In genomic region chr4:151960513-151960854, GRCm38 (mm10) we compare ENCODE assay signal across 9 mouse cellular contexts. TPM values are rescaled to one million over a fixed set of nuclear protein-coding genes. Genes with fewer than 3 reads are reported as not detected.
DNase-seq lines count a peak whose midpoint lies in the region; ATAC-seq lines count a peak whose summit lies in the region.
"Had no signal": no experiment of that assay in that cellular context is flagged by ENCODE, and none has a peak within 500 bp of the region (broad histone marks: within the 10 kb centered on the region; RNA-seq: fewer than 3 reads in every experiment).

No protein-coding gene starts in this region.

- DNase-seq in heart, postnatal 14 days, result no peak
- DNase-seq in Muller cell, postnatal 12 days (ENCODE audit: inconsistent ontology term), result peak; percentile 6
- no peak for DNase-seq in layer of hippocampus, postnatal 14 days (ENCODE audit: low spot score in 2 of 2)
- no peak for DNase-seq in left cerebral cortex, adult 11 months (ENCODE audit: low spot score)
- DNase-seq in urinary bladder, postnatal 14 days (ENCODE audit: low spot score), result no peak
- DNase-seq: adrenal gland, postnatal 25 days had no signal

- no peaks in the 10 kb centered on the region for H3K27me3 ChIP-seq in heart, embryonic 16.5 days (ENCODE audit: control insufficient read depth, insufficient read depth, low read length)
- H3K27me3 ChIP-seq in intestine, embryonic 15.5 days (replicated peaks), result no peaks in the 10 kb centered on the region

- H3K4me3 ChIP-seq in heart, embryonic 16.5 days (ENCODE audit: low read length), result no peak overlapping the region
- no peak overlapping the region for H3K4me3 ChIP-seq in intestine, embryonic 15.5 days (replicated peaks)

- intact Hi-C loops in heart, postnatal 14 days (cut with DNase I), result no loop called here

- H3K9me3 ChIP-seq in heart, embryonic 16.5 days (replicated peaks; ENCODE audit: control insufficient read depth, low read length), result 0 out of 2 replicates have a peak, but pooled peaks cover 5% of the 10 kb centered on the region
- H3K9me3 ChIP-seq in intestine, embryonic 15.5 days, result no peaks in the 10 kb centered on the region

- H3K9ac ChIP-seq in heart, embryonic 16.5 days (ENCODE audit: low read length), result no peak overlapping the region
- H3K9ac ChIP-seq in intestine, embryonic 15.5 days, result no peak overlapping the region

- 68% methylated on average over 3 of the region's 3 CpGs for WGBS in heart, embryonic 16.5 days
- WGBS in intestine, embryonic 15.5 days, result 68% methylated on average over 3 of the region's 3 CpGs

- H3K4me2 ChIP-seq in heart, embryonic 16.5 days (ENCODE audit: low read depth, low read length), result no peak overlapping the region
- H3K4me2 ChIP-seq in intestine, embryonic 15.5 days (replicated peaks), result no peak overlapping the region

- peaks cover 38% of the 10 kb centered on the region for H3K36me3 ChIP-seq in heart, embryonic 16.5 days (ENCODE audit: control insufficient read depth, insufficient read depth)
- H3K36me3 ChIP-seq in intestine, embryonic 15.5 days, result peaks cover 50% of the 10 kb centered on the region

- no peak overlapping the region for H3K27ac ChIP-seq in heart, embryonic 16.5 days (ENCODE audit: low read length)
- no peak overlapping the region for H3K27ac ChIP-seq in intestine, embryonic 15.5 days

- H3K4me1 ChIP-seq in heart, embryonic 16.5 days (ENCODE audit: control insufficient read depth, insufficient read depth, low read length), result no peaks in the 10 kb centered on the region
- H3K4me1 ChIP-seq in intestine, embryonic 15.5 days (replicated peaks), result no peaks in the 10 kb centered on the region

- peak; percentile 54; the same call in 1 of the 2 replicates for ATAC-seq in heart, embryonic 16.5 days (replicated peaks; ENCODE audit: extremely low read depth, insufficient read depth, low FRiP score)
- ATAC-seq in intestine, embryonic 15.5 days, result peak; percentile 92
- ATAC-seq in megakaryocyte-erythroid progenitor cell, adult 5-6 weeks (replicated peaks; ENCODE audit: low FRiP score, low TSS enrichment, poor library complexity, severe bottlenecking), result peak; percentile 90

RNA-seq across cellular contexts. Expression of gene Dnajc11, which starts 27.0 kb away (rescaled TPM):
- 57.7 and 63.8 TPM in 2 replicates for polyA plus RNA-seq in heart, embryonic 16.5 days (2015; fragmentation: Nextera tagmentation; extraction: Ambion mirVana)
- 100 to 1,000 TPM in 1 of 2 experiments, 10 to 100 TPM in 1; 94.7 to 103 TPM for total RNA-seq in heart, postnatal 14 days (2021)
- polyA plus RNA-seq in intestine, embryonic 15.5 days (2015; fragmentation: Nextera tagmentation; extraction: Ambion mirVana), result 73.2 and 75.6 TPM in 2 replicates
- 108 and 114 TPM in 2 replicates for total RNA-seq in megakaryocyte-erythroid progenitor cell, adult 5-6 weeks (2014; fragmentation: Nextera tagmentation)
- total RNA-seq in megakaryocyte-erythroid progenitor cell, adult 5-6 weeks (2017), result 85.8 and 110 TPM in 2 replicates
- 10 to 100 TPM; 66.9 to 70.5 TPM for total RNA-seq in layer of hippocampus, postnatal 14 days (2021)

RNA-seq across cellular contexts. Expression of gene Thap3, which starts 28.3 kb away (rescaled TPM):
- polyA plus RNA-seq in heart, embryonic 16.5 days (2015; fragmentation: Nextera tagmentation; extraction: Ambion mirVana), result 28.8 and 31.2 TPM in 2 replicates
- total RNA-seq in heart, postnatal 14 days (2021), result 10 to 100 TPM; 13.9 to 14.5 TPM
- polyA plus RNA-seq in intestine, embryonic 15.5 days (2015; fragmentation: Nextera tagmentation; extraction: Ambion mirVana), result 31.2 and 32.0 TPM in 2 replicates
- total RNA-seq in megakaryocyte-erythroid progenitor cell, adult 5-6 weeks (2014; fragmentation: Nextera tagmentation), result 2.1 and 7.3 TPM in 2 replicates
- total RNA-seq in megakaryocyte-erythroid progenitor cell, adult 5-6 weeks (2017), result 1.4 and 9.6 TPM in 2 replicates
- total RNA-seq in layer of hippocampus, postnatal 14 days (2021), result 10 to 100 TPM; 18.9 to 22.0 TPM

RNA-seq across cellular contexts. Expression of gene Phf13, which starts 35.6 kb away (rescaled TPM):
- polyA plus RNA-seq in heart, embryonic 16.5 days (2015; fragmentation: Nextera tagmentation; extraction: Ambion mirVana), result 15.4 and 17.1 TPM in 2 replicates
- total RNA-seq in heart, postnatal 14 days (2021), result 1 to 10 TPM; 7.6 to 8.5 TPM
- 20.4 and 21.0 TPM in 2 replicates for polyA plus RNA-seq in intestine, embryonic 15.5 days (2015; fragmentation: Nextera tagmentation; extraction: Ambion mirVana)
- 0.15 and 0.52 TPM in 2 replicates for total RNA-seq in megakaryocyte-erythroid progenitor cell, adult 5-6 weeks (2014; fragmentation: Nextera tagmentation)
- 0.09 and 1.5 TPM in 2 replicates for total RNA-seq in megakaryocyte-erythroid progenitor cell, adult 5-6 weeks (2017)
- total RNA-seq in layer of hippocampus, postnatal 14 days (2021), result 10 to 100 TPM; 11.8 to 13.3 TPM

RNA-seq across cellular contexts. Expression of gene Klhl21, which starts 48.1 kb away (rescaled TPM):
- 27.2 and 33.1 TPM in 2 replicates for polyA plus RNA-seq in heart, embryonic 16.5 days (2015; fragmentation: Nextera tagmentation; extraction: Ambion mirVana)
- total RNA-seq in heart, postnatal 14 days (2021), result 10 to 100 TPM; 53.0 to 56.9 TPM
- polyA plus RNA-seq in intestine, embryonic 15.5 days (2015; fragmentation: Nextera tagmentation; extraction: Ambion mirVana), result 10.6 and 10.9 TPM in 2 replicates
- total RNA-seq in megakaryocyte-erythroid progenitor cell, adult 5-6 weeks (2014; fragmentation: Nextera tagmentation), result 7.0 and 7.6 TPM in 2 replicates
- 5.1 and 8.3 TPM in 2 replicates for total RNA-seq in megakaryocyte-erythroid progenitor cell, adult 5-6 weeks (2017)
- total RNA-seq in layer of hippocampus, postnatal 14 days (2021), result 10 to 100 TPM; 16.4 to 18.6 TPM
